Mouse (Mus musculus): Measurements from ENCODE around the gene Anks1b. TPM values are rescaled to one million over a fixed set of nuclear protein-coding genes. Genes with fewer than 3 reads are reported as not detected.

Anks1b gene
- total RNA-seq, 4 experiments from 2014 or later: 0.18 to 0.46 (median 0.32) TPM

- no peak for DNase-seq (ENCODE audit: low spot score in 2 of 2)
Measured at GRCm38 (mm10) chr10:90723941-90724341, 850.6 kb downstream of the Anks1b start.

- DNase-seq (ENCODE audit: low spot score in 2 of 2): no peak
Measured at GRCm38 (mm10) chr10:90724931-90725330, 851.6 kb downstream of the Anks1b start.

GRCm38 (mm10) chr10:90728401-90729358, 855.4 kb downstream of the Anks1b start:
- peak; percentile 20 to 32 for DNase-seq (ENCODE audit: low spot score in 2 of 2)

DNA sequence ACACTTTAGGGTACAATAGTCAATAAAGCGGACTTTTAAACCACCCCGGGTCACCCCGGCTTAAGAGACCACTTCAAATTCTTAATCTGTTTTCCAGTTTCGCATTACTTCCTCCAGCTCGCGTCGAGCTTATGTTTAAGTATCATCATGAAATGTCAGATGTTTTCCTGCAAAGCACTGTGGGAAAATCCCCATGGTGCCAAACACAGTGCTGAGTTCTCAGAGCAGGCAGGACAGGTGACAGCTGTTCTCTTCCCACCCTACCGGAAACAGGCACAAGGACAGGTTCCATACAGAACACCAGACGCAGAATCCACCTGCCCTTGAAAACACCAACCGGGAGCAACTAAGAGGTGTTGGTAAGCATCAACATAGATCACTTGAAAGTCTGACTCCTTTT, 856.2 kb downstream of the Anks1b start:
- no peak for DNase-seq (ENCODE audit: low spot score in 2 of 2)

DNA sequence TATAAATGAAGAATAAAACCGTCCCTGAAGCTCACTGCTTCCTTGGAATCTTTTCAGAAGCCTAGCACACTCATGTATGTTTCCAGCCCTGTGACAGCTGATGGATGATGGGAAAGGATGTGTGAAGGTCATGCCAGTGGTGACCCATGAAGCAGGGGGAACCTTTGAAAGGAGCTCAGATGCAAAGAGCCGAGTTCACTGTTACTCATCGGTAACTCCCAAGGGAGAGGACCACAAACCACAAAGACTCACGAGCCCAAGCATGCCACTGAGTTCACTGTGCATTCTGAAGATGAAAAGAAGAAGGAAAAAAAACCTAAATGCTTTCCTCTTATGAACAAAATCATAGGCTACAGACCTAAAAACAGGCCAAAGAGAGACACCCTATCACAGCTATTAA, 859.5 kb downstream of the Anks1b start:
- DNase-seq (ENCODE audit: low spot score in 2 of 2): no peak

- no peak for DNase-seq (ENCODE audit: low spot score in 2 of 2)
Measured at GRCm38 (mm10) chr10:90733632-90734031, 860.3 kb downstream of the Anks1b start.

- DNase-seq (ENCODE audit: low spot score in 2 of 2): no peak
Measured at GRCm38 (mm10) chr10:90738475-90738874, 865.2 kb downstream of the Anks1b start.

- no peak for DNase-seq (ENCODE audit: low spot score in 2 of 2)
Measured at GRCm38 (mm10) chr10:90740956-90741355, 867.6 kb downstream of the Anks1b start.

DNA sequence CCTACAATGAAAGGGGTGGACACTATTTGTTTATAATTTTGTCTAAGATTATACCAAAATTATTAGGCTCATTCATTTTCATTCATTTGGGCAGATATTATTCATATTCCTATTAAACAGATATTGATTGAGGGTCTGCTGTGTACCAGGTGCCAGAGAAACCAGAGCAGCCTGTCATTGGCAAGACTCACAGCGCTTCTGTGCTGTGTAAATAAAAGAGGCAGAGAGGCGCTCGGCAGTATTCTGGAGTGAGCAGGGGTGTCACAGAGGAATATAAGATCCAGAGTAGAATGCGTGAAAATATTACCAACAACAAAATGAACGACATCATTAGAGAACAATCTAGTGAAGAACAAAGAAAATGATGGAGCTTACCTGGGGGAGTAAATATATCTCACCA, 878.6 kb downstream of the Anks1b start:
- DNase-seq (ENCODE audit: low spot score in 2 of 2): no peak

DNA sequence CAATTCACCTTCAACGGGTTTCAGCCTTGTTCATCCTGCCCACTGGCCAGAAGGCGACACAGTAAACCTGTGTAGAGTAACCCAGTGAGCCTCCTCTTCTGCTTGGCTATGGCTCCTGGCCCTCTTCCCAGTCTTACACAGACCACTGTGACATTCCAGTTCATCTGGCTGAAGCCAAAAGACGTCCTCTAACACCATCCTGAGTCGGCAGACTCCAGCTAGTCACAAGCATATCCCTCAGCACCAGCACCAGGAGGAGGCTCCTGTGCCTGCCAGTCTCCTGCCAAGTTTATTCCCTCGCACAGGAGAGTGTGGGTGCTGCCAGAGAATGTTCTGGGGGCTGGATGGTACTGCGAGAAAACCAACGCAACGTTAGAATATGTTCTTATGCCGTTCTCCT, 879.8 kb downstream of the Anks1b start:
- no peak for DNase-seq (ENCODE audit: low spot score in 2 of 2)

- no peak for DNase-seq (ENCODE audit: low spot score in 2 of 2)
Measured at GRCm38 (mm10) chr10:90757773-90758172, 884.5 kb downstream of the Anks1b start.

DNA sequence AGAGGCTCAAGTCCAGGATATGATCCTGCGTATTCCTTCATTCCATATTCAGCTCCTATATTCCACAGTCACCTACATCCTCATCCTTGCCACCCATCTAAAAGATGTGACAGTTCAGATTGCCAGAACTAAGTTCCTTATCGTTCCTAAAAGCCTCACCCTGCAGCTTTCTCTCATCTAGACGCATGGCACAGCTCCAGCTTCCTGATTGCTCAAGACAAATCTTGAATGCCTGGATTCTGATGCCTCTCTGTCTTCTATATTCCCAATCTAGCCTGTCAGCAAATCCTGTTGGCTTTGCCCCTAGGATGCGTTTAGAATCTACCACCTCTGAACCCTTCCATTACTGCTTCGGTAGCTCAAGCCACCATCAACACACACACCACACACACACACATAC, 886.6 kb downstream of the Anks1b start:
- no peak for DNase-seq (ENCODE audit: low spot score in 2 of 2)

DNA sequence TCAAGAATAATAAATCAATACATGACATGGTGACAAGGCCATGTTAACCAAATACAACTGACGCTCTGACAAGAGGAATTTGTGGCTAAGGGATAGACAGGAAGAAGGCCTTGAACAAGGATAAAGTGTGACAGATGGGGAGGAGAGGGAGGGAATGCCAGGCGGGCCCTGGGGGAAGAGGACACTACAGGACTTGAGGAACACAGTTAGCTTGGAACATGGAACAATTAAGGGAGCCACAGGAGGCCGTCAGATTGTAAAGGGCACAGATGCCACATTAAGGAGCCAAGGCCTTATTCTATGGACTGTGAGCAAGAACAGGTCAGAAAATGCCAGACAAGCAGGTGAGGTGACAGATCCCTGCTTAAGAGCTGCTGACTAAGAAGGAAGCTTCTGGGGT, 893.0 kb downstream of the Anks1b start:
- DNase-seq (ENCODE audit: low spot score in 2 of 2): no peak

- DNase-seq (ENCODE audit: low spot score in 2 of 2): no peak
Measured at GRCm38 (mm10) chr10:90770403-90770955, 897.2 kb downstream of the Anks1b start.

GRCm38 (mm10) chr10:90771046-90771445, 897.7 kb downstream of the Anks1b start:
- no peak for DNase-seq (ENCODE audit: low spot score in 2 of 2)

- no peak for DNase-seq (ENCODE audit: low spot score in 2 of 2)
Measured at GRCm38 (mm10) chr10:90771471-90772226, 898.3 kb downstream of the Anks1b start.

GRCm38 (mm10) chr10:90779561-90780400, 906.5 kb downstream of the Anks1b start:
- no peak for DNase-seq (ENCODE audit: low spot score in 2 of 2)

DNA sequence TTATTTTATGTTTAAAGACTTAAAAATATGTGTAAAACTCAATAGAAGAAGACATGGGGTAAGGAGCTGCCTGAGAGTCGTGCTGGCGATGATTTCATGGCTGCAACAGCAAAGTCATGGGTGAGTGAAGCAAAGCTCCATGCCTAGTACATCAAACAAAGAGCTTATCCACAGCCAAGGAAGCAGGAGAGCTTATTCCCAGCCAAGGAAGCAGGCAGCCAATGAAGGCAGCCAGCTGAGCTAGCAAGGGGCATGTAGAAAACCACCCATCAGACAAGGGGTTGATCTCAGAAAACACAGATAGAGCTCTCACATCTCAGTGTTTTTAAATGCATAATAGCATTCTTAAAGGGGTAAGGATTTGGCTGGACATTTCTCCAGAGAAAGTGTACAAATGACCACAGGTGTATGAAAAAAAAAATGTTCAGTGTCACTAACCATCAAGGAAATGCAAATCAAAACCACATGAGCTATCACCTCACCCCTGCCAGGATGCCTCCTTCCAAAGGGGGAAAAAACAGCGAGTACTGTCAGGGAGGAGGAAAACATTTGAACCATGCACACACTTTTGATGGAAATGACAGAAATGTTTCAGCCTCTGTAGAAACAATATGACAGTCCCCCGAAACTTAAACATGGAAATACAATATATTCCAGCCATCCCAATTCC, 911.8 kb downstream of the Anks1b start:
- no peak for DNase-seq (ENCODE audit: low spot score in 2 of 2)

DNA sequence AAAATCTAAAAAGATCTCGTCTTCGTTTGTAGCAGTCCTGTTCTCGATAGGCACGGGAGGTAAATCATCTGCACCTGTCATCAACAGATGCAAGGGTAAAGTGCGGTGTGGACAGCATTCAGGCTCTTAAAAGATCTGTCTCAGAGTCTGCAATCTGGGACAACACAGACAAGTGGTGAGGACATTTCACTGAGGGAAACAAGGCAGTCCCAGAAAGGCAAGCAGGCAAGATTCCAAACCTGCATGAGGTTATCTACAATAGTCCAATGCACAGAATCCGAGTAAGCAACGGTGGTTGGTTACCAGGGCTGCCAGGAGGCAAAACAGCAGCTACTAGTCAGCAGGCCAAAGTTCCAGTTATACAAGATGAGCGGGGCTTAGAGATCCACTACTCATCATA, 912.4 kb downstream of the Anks1b start:
- no peak for DNase-seq (ENCODE audit: low spot score in 2 of 2)

- DNase-seq (ENCODE audit: low spot score in 2 of 2): no peak
Measured at GRCm38 (mm10) chr10:90803112-90803511, 929.8 kb downstream of the Anks1b start.

Data from gastrocnemius, adult 8-10 months (tissue).